Mouse (Mus musculus) cerebellum, postnatal 25 days (tissue): ENCODE results near the gene Acsm1.
A peak's percentile ranks its signal among the peaks of the same experiment; 100 is the strongest.
"Not testable (repeated sequence)": the region's sequence is repeated elsewhere in the genome, so short reads cannot be mapped to it uniquely, and the experiment has no call there.

Experiments
- DNase-seq, 2 experiments: peaks; one replicate each; pipeline ENCODE4 v3.0.0; 2021; ENCODE audit warnings: mixed read lengths in 2 of 2

Gene Acsm1

GRCm38 (mm10) chr7:119606664-119607076 lies at the start of gene Acsm1:
Gene Acsm1, plus strand, starts transcription at chr7:119607026.
- no peak for DNase-seq

DNA sequence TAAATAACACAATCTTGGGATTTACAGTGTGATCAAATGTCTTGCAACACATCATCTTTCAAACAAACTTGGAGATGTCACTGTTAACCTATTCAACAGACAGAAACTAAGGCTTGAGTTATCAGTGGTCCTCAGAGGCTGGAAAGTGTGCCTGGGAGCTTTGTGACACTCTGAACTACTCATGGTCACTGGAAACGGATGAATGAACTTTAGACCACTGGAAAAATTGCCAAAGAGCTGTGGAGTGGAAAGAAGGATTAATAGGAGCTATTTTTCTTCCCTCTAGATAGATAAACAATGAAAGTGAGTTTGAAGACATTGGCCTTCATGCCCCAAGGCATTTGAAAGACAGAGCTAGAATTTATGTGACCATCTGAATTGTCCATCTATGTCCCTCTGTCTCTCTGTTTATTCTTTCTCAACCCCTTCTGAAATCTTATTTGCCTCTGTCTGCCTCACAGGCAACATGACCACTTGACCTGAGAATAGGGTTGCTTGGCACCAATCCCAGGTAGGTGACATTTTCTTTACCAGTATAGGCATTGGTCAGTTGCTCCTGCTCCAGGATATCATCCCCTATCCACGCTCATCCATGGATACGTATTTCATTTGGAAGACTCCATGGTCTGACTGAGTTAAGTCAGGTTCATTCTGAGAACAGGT lies 46.9 kb upstream of the Acsm1 start:
- no peak for DNase-seq

- no peak for DNase-seq
These were observed 46.4 kb upstream of the Acsm1 start for GRCm38 (mm10) chr7:119560452-119560835.

GRCm38 (mm10) chr7:119561441-119561840 lies 45.4 kb upstream of the Acsm1 start:
- DNase-seq = no peak

DNA sequence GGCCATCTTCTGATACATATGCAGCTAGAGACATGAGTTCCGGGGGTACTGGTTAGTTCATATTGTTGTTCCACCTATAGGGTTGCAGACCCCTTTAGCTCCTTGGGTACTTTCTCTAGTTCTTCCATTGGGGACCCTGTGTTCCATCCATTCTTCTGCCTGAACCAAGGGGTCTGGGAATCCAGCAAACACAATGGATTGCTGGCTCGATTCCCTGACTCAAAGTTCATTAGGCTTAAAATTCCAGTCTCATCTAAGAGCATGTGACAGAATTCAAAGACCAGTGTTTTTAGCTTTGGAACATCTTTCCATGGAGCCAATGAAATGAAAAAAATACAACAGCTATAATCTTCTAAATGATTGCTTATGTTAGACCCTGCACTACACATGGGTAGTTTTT lies 44.4 kb upstream of the Acsm1 start:
- DNase-seq = not testable (repeated sequence)

GRCm38 (mm10) chr7:119594530-119595107 lies 12.2 kb upstream of the Acsm1 start:
- no peak for DNase-seq

DNA sequence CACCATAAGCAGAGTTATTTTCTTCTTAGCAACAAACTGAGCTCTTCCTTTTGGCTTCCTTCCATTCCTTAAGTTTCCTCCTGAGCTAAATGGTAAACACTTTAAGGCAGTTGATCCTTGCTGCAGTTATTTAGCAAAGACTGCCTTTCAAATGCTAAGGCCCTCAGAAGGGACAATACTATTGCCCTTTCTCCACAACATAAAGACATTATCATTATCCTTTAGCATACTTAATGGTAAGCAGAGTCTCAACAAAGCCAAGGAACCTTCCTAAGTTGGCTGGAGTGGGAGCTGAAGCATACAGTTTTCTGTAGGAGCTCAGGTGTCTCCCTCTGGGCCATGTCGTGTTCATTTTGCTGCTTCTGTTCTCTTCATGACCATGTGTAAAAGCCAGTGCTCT lies 11.5 kb upstream of the Acsm1 start:
- DNase-seq = no peak

DNA sequence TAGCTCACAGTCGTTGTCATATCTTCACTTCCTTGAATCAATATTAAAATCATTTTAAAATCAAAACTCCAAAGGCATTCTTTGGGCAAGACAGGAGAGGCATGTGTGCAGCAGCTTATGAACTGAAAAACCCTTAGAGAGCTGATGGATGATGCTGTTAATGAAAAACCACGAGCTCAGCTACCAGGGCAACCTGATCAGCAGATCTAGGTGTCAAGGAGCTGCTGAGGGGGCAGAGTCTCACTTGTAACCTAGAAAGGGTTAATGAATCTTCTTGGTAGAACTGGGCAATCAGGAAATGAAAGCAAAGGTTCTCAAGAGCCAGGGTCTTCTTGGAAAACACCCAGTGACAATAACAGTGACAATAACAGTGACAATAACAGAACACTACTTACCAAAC lies 10.3 kb upstream of the Acsm1 start:
- DNase-seq = no peak

- DNase-seq = no peak
These were observed 5.5 kb upstream of the Acsm1 start for GRCm38 (mm10) chr7:119601195-119601953.

DNA sequence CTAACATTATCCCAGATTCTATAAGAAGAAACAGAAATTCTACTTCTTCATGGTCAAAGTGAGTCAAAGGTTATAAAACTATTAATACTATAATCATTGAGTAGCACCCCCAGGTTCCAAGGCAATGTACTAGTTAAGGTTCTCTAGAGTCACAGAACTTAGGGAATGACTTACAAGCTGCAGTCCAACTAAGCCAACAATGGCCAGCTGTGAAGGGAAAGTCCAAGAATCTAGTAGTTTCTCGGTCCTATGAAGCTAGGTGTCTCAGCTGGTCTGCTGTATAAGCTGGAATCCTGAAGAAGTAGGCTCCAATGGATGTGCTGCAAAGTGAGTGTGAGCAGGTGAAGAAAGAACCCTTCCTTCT lies 4.9 kb upstream of the Acsm1 start:
- DNase-seq = no peak

DNA sequence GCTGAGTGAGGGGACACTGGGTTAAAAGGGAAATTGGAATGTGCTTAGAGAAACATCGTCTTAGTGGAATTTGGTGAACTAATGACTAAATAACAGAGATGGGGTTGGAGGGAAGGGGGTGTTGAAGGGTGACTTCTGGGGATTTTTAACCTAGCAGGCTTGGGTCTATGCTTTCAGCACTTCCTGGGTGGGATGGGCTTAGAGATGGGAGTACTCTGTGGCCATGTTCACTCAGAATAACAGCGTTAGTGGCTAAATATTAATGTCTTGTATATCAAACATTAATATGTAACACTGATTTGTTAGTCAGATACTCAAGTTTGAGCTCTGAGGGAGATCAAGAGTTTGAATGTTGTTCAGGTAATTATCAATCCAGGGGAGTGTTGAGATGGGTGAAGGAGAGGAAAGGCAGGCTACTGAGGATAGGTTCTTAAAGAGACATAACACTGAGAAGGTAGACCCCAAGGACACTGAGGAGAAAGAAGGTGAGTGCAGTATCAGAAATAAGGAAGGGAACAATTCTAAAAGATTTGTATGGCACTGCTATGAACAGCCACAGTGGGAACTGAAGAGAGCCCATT lies 1.8 kb upstream of the Acsm1 start:
- no peak for DNase-seq

DNA sequence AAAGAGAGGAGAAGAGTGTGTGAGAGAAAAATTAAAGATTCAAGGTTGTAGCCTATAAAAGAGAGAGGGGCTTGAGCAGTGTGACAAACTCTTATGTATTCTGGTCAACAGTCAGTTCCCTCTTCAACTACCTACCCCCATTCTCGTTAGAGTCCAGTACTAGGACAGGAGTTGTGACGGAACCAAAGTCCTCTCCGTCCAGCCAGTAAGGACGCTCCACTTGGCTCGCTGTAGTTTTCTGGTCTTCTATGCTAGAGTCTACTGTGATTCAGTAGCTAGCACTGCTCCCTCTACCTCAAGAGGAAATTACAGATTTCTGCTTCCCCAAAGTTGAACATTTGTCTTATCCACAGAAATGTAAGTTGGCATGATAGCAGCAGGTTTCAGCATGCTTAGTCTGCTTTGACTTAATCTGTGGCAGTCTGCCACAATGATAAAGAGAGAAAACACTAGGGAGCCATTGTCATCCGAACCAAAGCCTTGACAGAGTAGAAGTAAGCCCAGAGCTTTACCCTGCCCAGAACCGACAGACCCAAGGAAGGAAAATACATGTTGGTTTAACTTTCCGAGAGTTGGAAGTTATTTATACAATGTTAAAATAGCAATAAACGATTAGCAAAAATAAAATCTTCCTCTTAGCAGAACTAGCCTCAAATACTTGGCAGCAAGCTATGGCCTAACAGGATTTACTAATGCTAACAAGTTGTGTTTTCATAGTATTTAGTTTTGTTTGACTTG lies 731 bp upstream of the Acsm1 start:
- DNase-seq = no peak

- no peak for DNase-seq
These were observed 1.1 kb downstream of the Acsm1 start for GRCm38 (mm10) chr7:119607796-119608515.

GRCm38 (mm10) chr7:119616531-119616930 lies 9.7 kb downstream of the Acsm1 start:
- DNase-seq = peak in 1 of 2 experiments; percentile 24

DNA sequence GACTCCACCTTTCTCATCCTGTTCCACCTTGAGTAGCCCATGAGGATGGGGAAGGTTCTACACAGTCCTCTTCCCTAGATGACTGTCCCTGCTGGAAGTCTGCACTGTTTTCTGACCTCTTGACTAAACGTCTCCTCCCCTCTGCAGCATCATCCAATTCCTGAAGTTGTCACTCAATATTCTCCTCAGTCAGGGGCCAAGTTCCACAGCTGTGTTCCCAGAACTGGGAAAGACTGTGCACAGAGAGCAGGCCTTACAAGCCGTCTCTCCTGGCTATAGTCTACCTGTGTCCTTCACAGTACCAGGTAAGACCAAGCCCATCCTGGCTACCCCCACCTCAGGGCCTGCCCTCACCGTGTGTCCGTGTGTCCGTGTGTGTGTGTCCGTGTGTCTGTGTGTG lies 10.8 kb downstream of the Acsm1 start:
- no peak for DNase-seq

DNA sequence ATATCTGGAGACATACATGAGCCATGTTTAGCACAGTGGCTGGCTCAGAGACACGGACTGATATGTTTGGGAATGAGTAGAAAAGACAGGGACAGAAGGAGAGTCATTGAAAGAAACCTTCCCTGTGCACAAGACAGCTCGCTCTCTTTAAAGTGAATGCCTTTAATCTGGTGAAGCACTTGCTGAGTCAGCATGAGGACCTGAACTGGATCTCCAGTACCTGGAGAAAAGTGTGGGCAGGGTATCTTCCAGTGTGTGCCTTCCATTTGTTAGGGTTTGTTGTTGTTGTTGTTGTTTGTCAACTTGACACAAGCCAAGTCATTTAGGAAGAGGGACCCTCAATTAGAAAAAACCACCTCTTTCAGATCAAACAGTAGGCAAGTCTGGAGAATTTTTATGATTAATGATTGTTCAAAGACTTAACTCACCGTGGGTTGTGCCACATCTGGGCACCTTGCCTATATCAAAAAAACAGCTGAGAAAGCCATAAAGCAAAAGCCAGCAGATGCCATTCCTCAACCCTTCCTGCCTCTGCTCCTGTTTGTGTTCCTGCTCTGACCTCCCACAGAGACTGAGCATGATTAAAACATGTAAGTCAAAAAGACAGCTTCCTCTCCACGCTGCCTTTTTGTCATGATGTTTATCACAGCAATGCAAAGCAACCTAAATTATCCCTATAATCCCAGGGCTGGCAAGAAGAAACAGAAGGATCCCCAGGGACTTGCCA lies 11.5 kb downstream of the Acsm1 start:
- no peak for DNase-seq

DNA sequence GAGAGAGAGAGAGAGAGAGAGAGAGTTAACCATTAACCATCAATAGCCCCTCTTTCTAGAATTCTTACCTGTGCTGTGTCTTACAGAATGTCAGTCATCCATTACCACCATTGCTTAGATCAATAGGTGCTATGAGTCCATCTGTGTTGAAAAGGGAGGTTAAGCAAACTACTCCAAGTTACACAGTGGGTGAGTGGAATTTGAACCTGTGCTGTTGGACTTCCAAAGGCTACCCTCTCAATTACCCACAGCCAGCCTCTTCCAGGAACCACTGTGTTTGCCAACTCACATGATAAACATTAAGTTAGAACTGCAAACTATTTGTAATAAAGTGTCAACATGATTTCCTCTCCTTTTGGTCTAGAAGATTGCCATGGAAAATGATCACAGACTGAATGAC lies 13.3 kb downstream of the Acsm1 start:
- no peak for DNase-seq

GRCm38 (mm10) chr7:119638773-119639172 lies 31.9 kb downstream of the Acsm1 start:
- DNase-seq = no peak

DNA sequence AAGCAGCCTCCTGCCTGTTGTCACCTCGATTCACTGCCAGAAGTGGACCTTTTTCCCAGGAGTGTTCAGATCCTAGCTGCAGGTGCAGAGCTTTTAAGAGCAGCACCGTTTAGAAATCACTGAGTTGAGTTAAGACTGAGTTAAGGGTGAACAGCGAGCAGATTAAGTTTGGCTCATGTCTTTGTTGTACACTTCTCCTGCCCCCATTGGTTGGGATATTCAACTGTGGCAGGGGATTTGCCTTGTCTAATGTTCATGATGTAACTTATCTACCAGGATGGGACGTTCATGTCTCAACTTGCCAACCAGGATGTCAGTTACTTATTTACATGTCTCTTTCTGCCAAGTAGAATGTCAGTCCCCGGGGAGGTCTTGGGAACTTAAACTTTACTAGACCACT lies 35.5 kb downstream of the Acsm1 start:
- no peak for DNase-seq

GRCm38 (mm10) chr7:119667893-119668292 lies 61.1 kb downstream of the Acsm1 start:
- DNase-seq = no peak

- DNase-seq = no peak
These were observed 63.6 kb downstream of the Acsm1 start for GRCm38 (mm10) chr7:119670395-119670794.

DNA sequence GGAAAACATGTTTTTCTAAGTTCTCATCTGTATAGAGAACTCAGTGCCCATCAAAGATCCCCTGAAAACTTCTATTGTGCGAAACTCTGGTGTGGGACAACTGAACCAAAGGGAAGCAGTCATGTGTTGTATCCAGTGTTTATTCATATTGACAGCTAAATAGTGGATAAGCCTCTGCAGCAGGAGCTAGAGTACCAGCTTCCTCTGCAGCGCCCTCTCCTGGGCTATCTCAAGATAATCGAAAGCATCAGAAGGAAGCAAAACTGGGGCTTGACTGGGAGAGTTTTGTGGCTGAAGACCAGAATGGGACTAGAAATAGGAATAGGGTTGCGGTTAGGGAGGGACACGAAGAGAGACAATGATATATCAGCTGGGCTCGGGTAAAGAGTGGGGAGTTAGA lies 64.1 kb downstream of the Acsm1 start:
- DNase-seq = peak in 1 of 2 experiments; percentile 23
